Mouse (Mus musculus) forebrain, postnatal 0 days (tissue): ENCODE data around the gene Slc25a20. TPM values are rescaled to one million over a fixed set of nuclear protein-coding genes. Genes with fewer than 3 reads are reported as not detected.

Experiments used
- ATAC-seq: fragments of 200-750 bp; cut with Nextera tagmentation; 2 replicates; pipeline ENCODE4 v1.8.0; 2017; ENCODE audit warnings: mild to moderate bottlenecking, moderate library complexity
- DNase-seq: peaks from one replicate; pipeline ENCODE4 v3.0.0-alpha.2; 2015
- H3K27ac ChIP-seq: fragments of 300-500 bp; sonication (generic); 2 replicates; pipeline ENCODE4 v1.5.1; 2014; ENCODE audit warnings: low read depth, mild to moderate bottlenecking, antibody characterized with exemption, low read length, moderate library complexity, mixed read lengths
- H3K27me3 ChIP-seq: fragments of 300-500 bp; sonication (generic); 2 replicates; pipeline ENCODE4 v1.6.1; 2014; ENCODE audit warnings: mild to moderate bottlenecking, low read length, mixed read lengths; ENCODE audit not compliant: insufficient read depth
- H3K36me3 ChIP-seq: fragments of 300-500 bp; sonication (generic); 2 replicates; pipeline ENCODE4 v1.6.1; 2014; ENCODE audit warnings: mild to moderate bottlenecking, moderate library complexity; ENCODE audit not compliant: insufficient read depth
- H3K4me1 ChIP-seq: fragments of 300-500 bp; sonication (generic); 2 replicates; pipeline ENCODE4 v1.6.1; 2014; ENCODE audit warnings: antibody characterized with exemption; ENCODE audit not compliant: insufficient read depth
- H3K4me2 ChIP-seq: fragments of 300-500 bp; sonication (generic); 2 replicates; pipeline ENCODE4 v1.6.1; 2014; ENCODE audit warnings: low read depth, mild to moderate bottlenecking, moderate library complexity
- H3K4me3 ChIP-seq: fragments of 300-500 bp; sonication (generic); 2 replicates; pipeline ENCODE4 v1.5.1; 2014; ENCODE audit warnings: low read depth, low read length, mixed read lengths
- H3K9ac ChIP-seq: fragments of 300-500 bp; sonication (generic); 2 replicates; pipeline ENCODE4 v1.6.1; 2014; ENCODE audit warnings: mild to moderate bottlenecking
- H3K9me3 ChIP-seq: fragments of 300-500 bp; sonication (generic); 2 replicates; pipeline ENCODE4 v1.6.1; 2016; ENCODE audit warnings: low read length
- CTCF ChIP-seq: sonication (generic); IDR thresholded peaks from 2 replicates; pipeline ENCODE4 v1.5.1; 2016; ENCODE audit warnings: antibody characterized with exemption, control low read depth, low read depth
- WGBS: fragments of 180-500 bp; shearing (Covaris S2); extraction: QIAGEN DNeasy Blood & Tissue Kit; methylation state at CpG from one replicate; pipeline ENCODE4 v1.1.7; 2014; 5-methylcytosine and 5-hydroxymethylcytosine counted together
- polyA plus RNA-seq: library from polyadenylated mRNA; unstranded; fragments of >200 nt; fragmentation: Nextera tagmentation; extraction: Ambion mirVana; gene quantifications from 2 replicates; pipeline ENCODE4 v1.2.1, GENCODE M21; 2015
- total RNA-seq: library from RNA; depleted of rRNA; stranded (reverse); fragments of >200 nt; gene quantifications from 2 replicates; pipeline ENCODE4 v1.2.3, GENCODE M21; 2014; rRNA removed

Slc25a20 gene
- total RNA-seq (37.6 and 40.5 TPM in 2 replicates), polyA plus RNA-seq (35.2 and 39.6 TPM in 2 replicates)

- H3K27ac ChIP-seq, result no peak within 1 kb of the TSS
- WGBS, result 3% methylated on average over 35 of the region's 37 CpGs
- H3K4me1 ChIP-seq, result 0 out of 2 replicates have a peak, but pooled peaks cover 7% of the 10 kb centered on the region
Measured at GRCm38 (mm10) chr9:108661677-108662612, at the start of gene Slc25a20. Gene Slc25a20, plus strand, starts transcription at chr9:108662088.

GRCm38 (mm10) chr9:108617301-108617700 lies 44.6 kb upstream of the Slc25a20 start:
- ATAC-seq (no peak), DNase-seq (no peak)
- 82% methylated on average over 1 of the region's 1 CpGs for WGBS
- H3K9me3 ChIP-seq, result no peaks in the 10 kb centered on the region
- no peak overlapping the region for H3K27ac ChIP-seq
- H3K4me2 ChIP-seq, result no peak overlapping the region
- peaks cover 47% of the 10 kb centered on the region for H3K36me3 ChIP-seq
- H3K9ac ChIP-seq, result no peak overlapping the region
- H3K4me1 ChIP-seq, result no peaks in the 10 kb centered on the region
- H3K27me3 ChIP-seq, result no peaks in the 10 kb centered on the region
- no peak for TF ChIP-seq CTCF
- no peak overlapping the region for H3K4me3 ChIP-seq

More at GRCm38 (mm10) chr9:108661677-108662612, at the start of gene Slc25a20:
- Histone ChIP-seq H3K9me3 (no peaks in the 10 kb centered on the region), H3K4me3 (peak within 1 kb of the TSS; percentile 61), H3K36me3 (no peaks in the 10 kb centered on the region), H3K27me3 (no peaks in the 10 kb centered on the region), H3K4me2 (peak within 1 kb of the TSS; percentile 78), H3K9ac (peak within 1 kb of the TSS; percentile 55)
- DNase-seq, result peak; percentile 67
- peak; percentile 94 for ATAC-seq
- TF ChIP-seq CTCF, result no peak

GRCm38 (mm10) chr9:108626498-108626897 lies 35.4 kb upstream of the Slc25a20 start:
- H3K9ac ChIP-seq, result no peak overlapping the region
- no peak overlapping the region for H3K27ac ChIP-seq
- H3K36me3 ChIP-seq, result no peaks in the 10 kb centered on the region
- no peaks in the 10 kb centered on the region for H3K4me1 ChIP-seq
- ATAC-seq, result no peak
- no peak for DNase-seq
- H3K9me3 ChIP-seq, result no peaks in the 10 kb centered on the region
- WGBS, result 55% methylated on average over 2 of the region's 2 CpGs
- TF ChIP-seq CTCF, result no peak
- no peak overlapping the region for H3K4me2 ChIP-seq
- H3K4me3 ChIP-seq, result no peak overlapping the region
- H3K27me3 ChIP-seq, result no peaks in the 10 kb centered on the region

GRCm38 (mm10) chr9:108628141-108628540 lies 33.7 kb upstream of the Slc25a20 start:
- no peak for TF ChIP-seq CTCF
- no peak overlapping the region for H3K4me3 ChIP-seq
- no peaks in the 10 kb centered on the region for H3K4me1 ChIP-seq
- 81% methylated on average over 4 of the region's 4 CpGs for WGBS
- H3K4me2 ChIP-seq, result no peak overlapping the region
- no peaks in the 10 kb centered on the region for H3K36me3 ChIP-seq
- DNase-seq, result no peak
- H3K27me3 ChIP-seq, result no peaks in the 10 kb centered on the region
- no peak overlapping the region for H3K9ac ChIP-seq
- no peak overlapping the region for H3K27ac ChIP-seq
- H3K9me3 ChIP-seq, result no peaks in the 10 kb centered on the region
- ATAC-seq, result no peak

GRCm38 (mm10) chr9:108630683-108631082 lies 31.2 kb upstream of the Slc25a20 start:
- H3K9ac ChIP-seq, result no peak overlapping the region
- no peak overlapping the region for H3K4me2 ChIP-seq
- TF ChIP-seq CTCF, result no peak
- H3K4me1 ChIP-seq, result no peaks in the 10 kb centered on the region
- 0 out of 2 replicates have a peak, but pooled peaks cover 4% of the 10 kb centered on the region for H3K36me3 ChIP-seq
- H3K4me3 ChIP-seq, result no peak overlapping the region
- DNase-seq, result no peak
- no peaks in the 10 kb centered on the region for H3K27me3 ChIP-seq
- no peak overlapping the region for H3K27ac ChIP-seq
- ATAC-seq, result no peak
- WGBS, result 82% methylated on average over 1 of the region's 1 CpGs
- no peaks in the 10 kb centered on the region for H3K9me3 ChIP-seq

GRCm38 (mm10) chr9:108631631-108632256 lies 30.1 kb upstream of the Slc25a20 start:
- Histone ChIP-seq H3K9me3 (no peaks in the 10 kb centered on the region), H3K4me1 (no peaks in the 10 kb centered on the region), H3K27ac (no peak overlapping the region), H3K9ac (no peak overlapping the region), H3K4me2 (no peak overlapping the region), H3K36me3 (0 out of 2 replicates have a peak, but pooled peaks cover 5% of the 10 kb centered on the region), H3K27me3 (no peaks in the 10 kb centered on the region), H3K4me3 (no peak overlapping the region)
- 93% methylated on average over 5 of the region's 5 CpGs for WGBS
- DNase-seq (no peak), ATAC-seq (no peak)
- TF ChIP-seq CTCF, result no peak

GRCm38 (mm10) chr9:108632375-108632774 lies 29.5 kb upstream of the Slc25a20 start:
- Histone ChIP-seq H3K9me3 (no peaks in the 10 kb centered on the region), H3K4me2 (no peak overlapping the region), H3K4me3 (no peak overlapping the region), H3K4me1 (no peaks in the 10 kb centered on the region), H3K9ac (no peak overlapping the region), H3K27me3 (no peaks in the 10 kb centered on the region), H3K27ac (no peak overlapping the region), H3K36me3 (0 out of 2 replicates have a peak, but pooled peaks cover 5% of the 10 kb centered on the region)
- 74% methylated on average over 5 of the region's 5 CpGs for WGBS
- DNase-seq, result no peak
- no peak for TF ChIP-seq CTCF
- ATAC-seq, result no peak
